Mouse (Mus musculus) duodenum, adult 2 months (tissue): ENCODE measurements around the gene Krt28. TPM values are rescaled to one million over a fixed set of nuclear protein-coding genes. Genes with fewer than 3 reads are reported as not detected.

Experiments
- polyA plus RNA-seq: library from polyadenylated mRNA; depleted of rRNA; stranded (reverse); fragments of >200 nt; gene quantifications from 2 replicates; pipeline ENCODE4 v1.2.3, GENCODE M21; 2012; ENCODE audit warnings: low replicate concordance; rRNA removed

Krt28 gene
- 0.15 TPM in 1 of 2 replicates, not detected in the other for polyA plus RNA-seq

DNA sequence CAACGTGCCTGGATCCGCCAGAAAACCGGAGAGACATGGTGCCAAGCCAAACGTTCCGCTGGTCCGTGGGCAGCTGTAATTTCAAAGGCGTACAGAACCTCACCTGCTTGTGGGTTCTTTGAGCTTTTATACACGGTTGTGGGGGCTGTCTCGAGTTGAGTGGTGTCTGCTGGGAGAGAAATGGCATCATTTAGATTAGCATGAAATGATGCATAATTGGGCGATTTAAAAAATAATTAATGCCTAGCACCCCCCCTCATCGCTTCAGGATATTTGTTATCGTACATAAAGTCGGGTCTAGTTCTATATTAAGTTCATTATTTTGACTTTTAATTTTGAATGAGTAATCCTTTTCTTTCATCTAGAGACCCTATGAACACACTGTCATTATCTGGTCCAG, at the start of gene Krt28:
Gene Krt28 (minus strand): TSS at position 101 of the 400 bp plus-strand sequence.

DNA sequence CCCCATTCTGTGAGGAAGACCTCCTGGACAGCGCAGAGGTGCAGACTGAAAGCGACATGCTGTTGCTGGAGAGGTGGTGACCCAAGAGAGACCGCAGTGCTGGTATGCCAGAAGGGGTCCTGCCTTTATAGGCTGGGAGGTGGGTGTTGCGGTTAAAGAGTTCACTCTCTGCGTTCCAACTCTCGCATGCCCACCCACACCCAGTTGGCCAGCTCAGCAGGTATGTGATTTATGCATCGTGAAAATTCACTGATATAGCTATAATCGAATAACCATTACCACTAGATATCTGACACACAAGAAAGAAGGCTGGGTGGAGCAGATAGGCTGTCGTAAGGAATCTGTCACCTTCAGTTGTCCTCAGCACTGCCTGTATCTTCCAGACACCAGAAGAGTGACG, 47.5 kb upstream of the Krt28 start, which contains the start of gene Krt12:
Gene Krt12 (minus strand): TSS at position 101 of the 400 bp plus-strand sequence.

DNA sequence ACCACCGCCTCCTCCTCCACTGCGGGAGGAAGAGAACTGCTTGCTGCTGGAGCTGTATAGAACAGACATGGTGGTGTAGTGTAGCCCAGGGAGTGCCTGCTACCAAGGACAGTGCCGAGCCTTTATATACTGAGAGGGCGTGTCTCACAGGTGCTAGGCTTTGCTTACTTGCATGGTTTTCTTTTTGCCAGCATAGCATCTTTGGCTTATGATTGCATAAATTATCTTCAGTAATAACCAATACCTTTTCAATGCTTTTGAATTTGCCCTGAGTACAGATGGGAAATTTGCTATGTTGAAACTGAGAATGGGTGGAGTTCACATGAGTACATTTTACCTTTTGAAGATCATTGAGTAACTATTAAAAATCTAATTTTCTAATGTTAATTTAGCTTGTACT, 14.6 kb upstream of the Krt28 start, which contains the start of gene Krt10:
Gene Krt10 (minus strand): TSS at position 101 of the 400 bp plus-strand sequence.

GRCm38 (mm10) chr11:99351004-99351403, 23.7 kb downstream of the Krt28 start, which contains the start of gene Krt27:
TSS of gene Krt27 (minus strand) at chr11:99351104.

GRCm38 (mm10) chr11:99337866-99338265, 36.8 kb downstream of the Krt28 start, which contains the start of gene Krt26:
TSS of gene Krt26 (minus strand) at chr11:99337966.

GRCm38 (mm10) chr11:99322851-99323250, 51.9 kb downstream of the Krt28 start, which contains the start of gene Krt25:
TSS of gene Krt25 (minus strand) at chr11:99322951.

Other genes with a start within 250 kb of the Krt28 start
- 0.39 and 2.5 TPM in 2 replicates for gene Ccr7, start 219.8 kb downstream of the Krt28 start, polyA plus RNA-seq
- gene Smarce1, start 143.9 kb downstream of the Krt28 start, polyA plus RNA-seq = 4.2 and 7.6 TPM in 2 replicates
- 0.07 and 0.12 TPM in 2 replicates for gene Krt222, start 130.8 kb downstream of the Krt28 start, polyA plus RNA-seq
- gene Krt24, start 89.6 kb downstream of the Krt28 start, polyA plus RNA-seq = not detected in 2 replicates
- not detected in 2 replicates for gene Krt25, start 52.0 kb downstream of the Krt28 start, polyA plus RNA-seq
- gene Krt26, start 36.9 kb downstream of the Krt28 start, polyA plus RNA-seq = not detected in 2 replicates
- gene Krt27, start 23.8 kb downstream of the Krt28 start, polyA plus RNA-seq = not detected in 2 replicates
- gene Krt10, start 14.5 kb upstream of the Krt28 start, polyA plus RNA-seq = 0.22 and 0.31 TPM in 2 replicates
- gene Krt12, start 47.4 kb upstream of the Krt28 start, polyA plus RNA-seq = 2.3 and 5.4 TPM in 2 replicates
- 90.1 and 382 TPM in 2 replicates for gene Krt20, start 63.2 kb upstream of the Krt28 start, polyA plus RNA-seq
- 2.5 and 23.6 TPM in 2 replicates for gene Krt23, start 118.2 kb upstream of the Krt28 start, polyA plus RNA-seq
- not detected in 2 replicates for gene Krt39, start 146.4 kb upstream of the Krt28 start, polyA plus RNA-seq
- not detected in 2 replicates for gene Krt40, start 168.3 kb upstream of the Krt28 start, polyA plus RNA-seq
- gene Krtap3-3, start 176.0 kb upstream of the Krt28 start, polyA plus RNA-seq = not detected in 2 replicates
- not detected in 2 replicates for gene Krtap3-2, start 181.9 kb upstream of the Krt28 start, polyA plus RNA-seq
- not detected in 2 replicates for gene Gm11939, start 184.6 kb upstream of the Krt28 start, polyA plus RNA-seq
- gene Krtap3-1, start 191.7 kb upstream of the Krt28 start, polyA plus RNA-seq = 0.21 TPM in 1 of 2 replicates, not detected in the other
- not detected in 2 replicates for gene Krtap1-5, start 206.1 kb upstream of the Krt28 start, polyA plus RNA-seq
- gene Krtap1-4, start 208.8 kb upstream of the Krt28 start, polyA plus RNA-seq = not detected in 2 replicates
- not detected in 2 replicates for gene Krtap1-3, start 216.4 kb upstream of the Krt28 start, polyA plus RNA-seq
- not detected in 2 replicates for gene Krtap9-3, start 223.2 kb upstream of the Krt28 start, polyA plus RNA-seq
- not detected in 2 replicates for gene Gm11938, start 228.4 kb upstream of the Krt28 start, polyA plus RNA-seq
- gene Gm11937, start 235.3 kb upstream of the Krt28 start, polyA plus RNA-seq = not detected in 2 replicates
- gene Krtap2-4, start 239.9 kb upstream of the Krt28 start, polyA plus RNA-seq = 0.27 TPM in 1 of 2 replicates, not detected in the other
- gene Gm11562, start 245.5 kb upstream of the Krt28 start, polyA plus RNA-seq = not detected in 2 replicates